Mouse (Mus musculus) frontal cortex, adult 2 months (tissue): ENCODE results near the gene Filip1. TPM values are rescaled to one million over a fixed set of nuclear protein-coding genes. Genes with fewer than 3 reads are reported as not detected.
"Not testable (repeated sequence)": the region's sequence is repeated elsewhere in the genome, so short reads cannot be mapped to it uniquely, and the experiment has no call there.

Source experiments
- DNase-seq, 2 experiments: peaks; one replicate each; pipeline ENCODE4 v3.0.0; 2022; ENCODE audit warnings: low spot score in 1 of 2; ENCODE audit errors: extremely low spot score in 1 of 2
- polyA plus RNA-seq: library from polyadenylated mRNA; depleted of rRNA; stranded (reverse); fragments of >200 nt; gene quantifications from 2 replicates; pipeline ENCODE4 v1.2.3, GENCODE M21; 2012; rRNA removed

The Filip1 gene
- polyA plus RNA-seq, result 6.6 and 10.0 TPM in 2 replicates

- DNase-seq, result peak in 1 of 2 experiments; percentile 8
Measured at GRCm38 (mm10) chr9:80012751-80013150, at the start of gene Filip1. TSS of gene Filip1 (minus strand) at chr9:80012851.

GRCm38 (mm10) chr9:80057690-80058089, 45.0 kb upstream of the Filip1 start:
- DNase-seq, result no peak

GRCm38 (mm10) chr9:80052951-80053350, 40.3 kb upstream of the Filip1 start:
- no peak for DNase-seq

GRCm38 (mm10) chr9:80049271-80049670, 36.6 kb upstream of the Filip1 start:
- DNase-seq, result not testable (repeated sequence)

DNA sequence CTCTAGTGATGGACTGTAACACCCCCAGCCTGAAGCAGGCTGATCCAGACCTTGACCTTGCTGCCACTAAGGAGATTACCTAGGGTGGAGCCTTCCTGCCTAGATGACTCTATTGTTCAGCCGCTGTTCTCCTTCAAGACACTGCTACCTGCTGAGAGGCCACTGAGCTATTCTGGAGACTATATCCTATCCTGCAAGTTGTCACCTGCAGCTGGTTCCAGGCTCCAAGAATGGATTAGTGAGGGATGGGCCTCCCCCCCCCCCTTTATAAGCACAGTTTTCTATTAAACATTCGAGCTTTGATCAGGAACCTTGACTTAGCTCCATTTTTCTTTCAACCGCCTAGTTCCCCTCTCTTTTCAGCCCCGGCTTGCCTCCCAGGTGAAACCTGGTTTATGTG, 31.6 kb upstream of the Filip1 start:
- not testable (repeated sequence) for DNase-seq

GRCm38 (mm10) chr9:80039296-80039815, 26.7 kb upstream of the Filip1 start:
- no peak for DNase-seq

DNA sequence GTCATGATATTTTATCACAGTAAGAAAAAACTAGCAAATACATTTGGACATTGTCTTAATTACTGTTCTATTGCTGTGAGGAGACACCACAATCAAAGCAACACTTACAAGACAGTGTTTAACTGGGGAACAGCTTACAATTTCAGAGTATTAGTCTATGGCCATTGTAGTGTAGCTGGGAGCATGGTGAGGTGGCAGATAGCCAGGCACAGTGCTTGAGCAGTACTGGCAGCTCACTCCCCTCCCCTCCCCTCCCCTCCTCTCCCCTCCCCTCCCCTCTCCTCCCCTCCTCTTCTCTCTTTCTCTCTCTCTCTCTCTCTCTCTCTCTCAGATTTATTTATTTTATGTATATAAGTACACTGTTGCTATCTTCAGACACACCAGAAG, 25.3 kb upstream of the Filip1 start:
- no peak for DNase-seq

GRCm38 (mm10) chr9:80037262-80037996, 24.8 kb upstream of the Filip1 start:
- no peak for DNase-seq

DNA sequence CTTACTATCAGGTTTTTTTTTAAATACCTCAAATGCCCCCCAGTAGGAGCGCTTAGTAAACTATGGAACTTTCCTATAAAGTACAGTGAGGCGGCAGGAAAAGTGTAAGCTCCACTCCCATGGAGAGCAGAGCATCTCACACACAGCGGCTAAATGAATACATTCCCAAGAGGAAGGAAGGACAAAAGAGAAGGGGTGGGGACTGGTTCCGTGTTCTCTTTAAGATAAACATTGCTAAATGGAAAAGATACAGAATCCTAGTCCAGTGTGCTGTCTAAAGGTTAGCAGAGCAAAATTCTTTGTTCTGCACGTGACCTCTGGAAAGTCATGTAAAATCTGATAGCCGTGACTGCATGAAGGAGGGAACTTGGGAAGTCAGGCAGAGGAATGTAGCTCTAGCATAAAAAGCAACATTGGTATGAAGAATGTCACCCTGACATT, 13.9 kb upstream of the Filip1 start:
- DNase-seq, result no peak

DNA sequence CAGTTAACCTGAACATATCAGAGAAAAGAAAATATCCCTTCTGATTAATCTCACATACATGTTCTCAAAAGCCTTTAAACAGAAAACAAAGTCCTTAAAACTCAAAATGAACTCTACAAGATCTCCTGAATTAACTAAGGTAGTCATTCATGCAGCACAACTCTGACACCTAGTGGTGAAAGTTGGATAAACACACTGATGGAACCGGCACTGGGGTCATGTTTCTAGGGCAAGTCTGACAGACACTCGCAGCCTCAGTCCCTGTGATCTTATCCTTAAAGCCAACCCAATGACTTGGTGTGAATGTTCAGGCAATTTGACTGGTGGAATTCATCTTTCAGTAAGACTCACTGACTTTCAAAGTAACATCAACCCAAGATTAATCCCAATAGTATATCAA, 13.4 kb upstream of the Filip1 start:
- DNase-seq, result peak in 1 of 2 experiments; percentile 86

- DNase-seq, result not testable (repeated sequence)
Measured at GRCm38 (mm10) chr9:80025347-80025746, 12.7 kb upstream of the Filip1 start.

DNA sequence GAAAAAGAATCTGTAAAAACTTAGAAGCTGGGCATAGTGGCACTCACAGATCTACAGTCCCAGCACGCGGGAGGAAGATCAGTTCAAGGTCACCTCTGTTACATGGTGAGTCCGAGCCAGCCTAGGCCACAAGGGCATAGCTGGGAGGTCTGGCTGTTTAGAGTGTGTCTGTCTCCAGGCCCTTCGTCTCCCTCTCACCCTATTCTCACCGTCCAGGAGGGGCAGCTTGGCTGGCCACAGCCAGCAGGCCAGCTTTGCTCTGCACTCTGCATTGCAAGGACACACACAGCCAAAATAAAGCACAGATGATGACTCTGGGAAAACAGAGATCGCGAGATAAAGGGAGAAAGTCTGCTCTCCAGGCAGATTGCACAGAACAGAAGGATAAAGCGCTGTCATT, 10.2 kb upstream of the Filip1 start:
- no peak for DNase-seq

DNA sequence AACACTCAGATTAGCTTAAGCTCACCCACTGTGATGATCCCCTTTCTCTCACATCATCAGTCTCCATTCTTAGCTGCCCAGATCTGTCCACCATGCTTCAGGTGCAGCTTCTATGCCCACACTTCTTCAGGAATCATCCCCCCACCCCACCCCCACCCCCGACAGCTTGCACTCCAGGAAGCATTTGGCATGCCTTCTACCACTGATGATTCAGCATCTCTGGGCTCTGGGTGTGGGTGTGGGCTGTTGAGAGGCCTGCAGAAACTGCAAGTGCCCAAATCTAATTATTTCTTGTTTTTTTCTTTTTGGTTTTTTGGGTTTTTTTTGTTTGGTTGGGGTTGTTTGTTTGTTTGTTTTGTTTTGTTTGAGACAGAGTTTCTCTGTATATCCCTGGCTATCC, 9.0 kb upstream of the Filip1 start:
- DNase-seq, result peak in 1 of 2 experiments; percentile 28

GRCm38 (mm10) chr9:80020429-80020828, 7.8 kb upstream of the Filip1 start:
- DNase-seq, result no peak

DNA sequence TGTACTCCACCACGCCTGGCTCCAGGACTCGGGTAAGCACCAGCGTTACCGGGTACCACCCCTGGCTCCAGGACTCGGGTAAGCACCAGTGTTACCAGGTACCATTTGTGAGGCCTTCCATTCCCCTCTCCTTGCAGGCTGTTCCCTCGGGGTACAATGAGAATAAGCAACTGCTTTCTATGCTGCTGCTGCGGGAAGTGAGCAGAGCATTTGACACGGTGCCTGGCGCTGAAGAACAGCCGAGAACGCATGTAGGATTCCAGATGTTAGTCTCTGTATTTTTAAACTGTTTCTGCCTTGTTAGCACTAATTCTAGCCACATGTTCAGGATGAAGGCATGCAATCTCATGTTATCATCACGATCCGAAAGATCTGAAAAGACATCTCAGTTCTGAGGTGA, 635 bp downstream of the Filip1 start:
- no peak for DNase-seq

GRCm38 (mm10) chr9:80002394-80003188, 10.1 kb downstream of the Filip1 start:
- DNase-seq, result peak; percentile 66 to 94

DNA sequence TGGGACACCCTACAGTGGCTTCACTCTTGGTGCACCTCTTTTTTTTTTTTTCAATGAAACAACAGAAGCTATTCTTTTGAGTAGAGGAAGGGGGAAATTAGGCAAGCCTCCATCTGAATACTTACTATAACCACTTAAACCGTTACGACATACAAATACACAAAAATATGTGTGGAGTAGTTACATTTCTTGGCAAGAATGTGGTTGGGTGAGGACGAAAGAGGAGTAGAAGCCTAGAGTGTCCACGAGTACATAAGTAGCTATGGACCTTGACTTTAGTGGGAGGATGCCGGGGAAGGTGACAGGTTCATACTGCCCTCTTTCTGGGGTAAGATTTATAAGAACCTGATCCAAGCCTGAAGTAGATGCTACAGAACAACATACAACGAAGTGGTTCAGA, 15.4 kb downstream of the Filip1 start:
- no peak for DNase-seq

- no peak for DNase-seq
Measured at GRCm38 (mm10) chr9:79994296-79994695, 18.4 kb downstream of the Filip1 start.

GRCm38 (mm10) chr9:79993066-79993465, 19.6 kb downstream of the Filip1 start:
- DNase-seq, result no peak

- peak in 1 of 2 experiments; percentile 5 for DNase-seq
Measured at GRCm38 (mm10) chr9:79990456-79991017, 22.1 kb downstream of the Filip1 start.

DNA sequence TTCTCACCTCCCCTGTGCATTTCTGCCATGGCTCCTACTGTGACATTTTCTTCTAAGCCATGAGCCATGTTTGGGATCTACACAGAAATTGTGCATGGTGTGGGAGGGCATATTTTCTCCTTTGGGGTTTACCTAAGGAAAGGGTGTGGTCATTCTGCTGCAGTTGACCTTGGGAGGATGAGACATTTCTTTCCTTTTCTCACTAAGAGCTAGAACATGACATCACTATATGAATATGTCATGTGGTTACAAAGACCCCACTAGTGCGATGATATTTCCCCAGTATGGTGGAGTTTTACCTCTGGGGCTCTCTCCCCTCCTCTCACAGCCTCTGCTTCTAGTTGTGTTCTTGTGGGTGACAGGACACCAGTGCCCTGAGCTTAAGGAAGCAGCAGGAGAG, 22.9 kb downstream of the Filip1 start:
- no peak for DNase-seq
